In the genomic region with DNA sequence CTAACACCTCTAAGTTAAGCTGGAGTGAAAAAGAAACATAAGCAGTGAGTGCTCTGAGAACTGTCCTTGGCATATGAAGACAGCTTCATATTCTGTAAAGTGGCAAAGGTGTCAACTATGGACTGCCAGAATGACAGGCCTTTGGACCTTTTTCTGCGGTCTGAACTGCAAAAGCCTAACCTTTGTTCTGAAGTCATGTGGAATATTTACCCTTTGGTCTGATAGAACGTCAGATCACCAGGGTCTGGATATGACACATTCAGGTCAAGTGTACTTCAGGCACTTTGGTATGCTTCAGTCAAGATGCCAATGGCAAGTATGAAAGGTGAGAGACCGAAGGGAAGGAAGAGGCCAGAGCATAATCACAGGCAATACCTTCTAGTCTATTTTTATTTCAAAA, we compare ENCODE assay signal across 17 mouse cellular contexts.
"Had no signal": no experiment of that assay in that cellular context is flagged by ENCODE, and none has a peak within 500 bp of the region (broad histone marks: within the 10 kb centered on the region; RNA-seq: fewer than 3 reads in every experiment).

No protein-coding gene starts in this region.

- H3K27ac ChIP-seq: lung, embryonic 15.5 days; macrophage; midbrain, embryonic 13.5 days; midbrain, embryonic 15.5 days; neural tube, embryonic 12.5 days; stomach, embryonic 15.5 days; stomach, postnatal 0 days had no signal

- ATAC-seq: lung, postnatal 0 days; midbrain, embryonic 13.5 days; midbrain, embryonic 15.5 days had no signal

- H3K4me3 ChIP-seq: lung, embryonic 15.5 days; megakaryocyte, embryonic 14.5 days; midbrain, embryonic 13.5 days; midbrain, embryonic 15.5 days; neural tube, embryonic 12.5 days; stomach, embryonic 15.5 days had no signal

- H3K27me3 ChIP-seq: lung, embryonic 15.5 days; megakaryocyte, embryonic 14.5 days; midbrain, embryonic 13.5 days; midbrain, embryonic 15.5 days; neural tube, embryonic 12.5 days; stomach, embryonic 15.5 days had no signal

- DNase-seq: lung, adult 2 months; lung, postnatal 14 days; lung, postnatal 36 days; right cerebral cortex, postnatal 14 days; thymus, adult 2 months; thymus, postnatal 25 days; thymus, postnatal 4 days had no signal

- H3K36me3 ChIP-seq: lung, embryonic 15.5 days; midbrain, embryonic 13.5 days; midbrain, embryonic 15.5 days; neural tube, embryonic 12.5 days; stomach, embryonic 15.5 days had no signal

- H3K9me3 ChIP-seq: lung, embryonic 15.5 days; midbrain, embryonic 13.5 days; midbrain, embryonic 15.5 days; neural tube, embryonic 12.5 days; stomach, embryonic 15.5 days had no signal

- H3K4me2 ChIP-seq: lung, embryonic 15.5 days; midbrain, embryonic 11.5 days; midbrain, embryonic 13.5 days; midbrain, embryonic 15.5 days; neural tube, embryonic 12.5 days; stomach, embryonic 15.5 days had no signal

- H3K9ac ChIP-seq: lung, embryonic 15.5 days; midbrain, embryonic 13.5 days; midbrain, embryonic 15.5 days; neural tube, embryonic 12.5 days; stomach, embryonic 15.5 days had no signal

- H3K4me1 ChIP-seq: lung, embryonic 15.5 days; megakaryocyte, embryonic 14.5 days; midbrain, embryonic 13.5 days; midbrain, embryonic 15.5 days; neural tube, embryonic 12.5 days; stomach, embryonic 15.5 days had no signal
